Mouse (Mus musculus) cerebellum, postnatal 10 days (tissue): ENCODE data around the gene Vps16.

ENCODE experiments used
- DNase-seq, 2 experiments: peaks; one replicate each; pipeline ENCODE4 v3.0.0; 2021; ENCODE audit warnings: mixed read lengths in 2 of 2

Vps16 gene

DNA sequence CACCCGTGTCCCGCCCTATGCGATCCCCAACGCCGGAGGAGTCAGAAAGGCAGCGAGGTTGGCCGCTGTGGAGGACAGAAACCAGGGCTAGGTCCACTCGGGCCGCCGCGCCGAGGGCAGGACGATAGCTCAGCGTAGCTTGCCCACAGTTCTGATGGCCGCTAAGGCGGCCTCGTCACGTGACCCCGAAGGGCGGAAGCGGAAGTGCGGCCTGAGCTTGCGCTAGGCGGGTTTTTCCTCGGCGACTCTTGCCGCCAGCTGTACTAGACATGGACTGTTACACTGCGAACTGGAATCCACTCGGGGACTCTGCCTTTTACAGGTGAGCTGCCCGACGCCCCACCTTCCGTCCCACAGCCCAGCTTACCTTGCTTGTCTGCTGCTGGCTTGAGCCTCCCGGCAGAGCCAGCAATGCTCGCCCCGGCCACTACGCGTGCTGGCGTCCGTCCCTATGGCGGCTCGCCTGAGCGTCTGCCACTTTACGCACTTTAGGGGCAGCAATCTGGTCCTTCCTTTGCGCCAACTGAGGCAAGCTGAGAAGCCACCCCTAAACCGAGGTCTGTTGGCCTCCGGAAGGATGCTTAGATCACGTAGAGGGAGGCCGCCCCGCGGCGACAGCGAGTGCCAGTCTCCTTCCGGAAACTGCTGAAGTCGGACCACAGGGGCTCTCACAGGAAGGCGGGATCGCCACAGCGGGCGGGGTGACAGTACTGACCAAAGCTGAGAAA, at the start of gene Vps16, which contains the start of gene Pced1a:
Vps16 (plus strand) TSS at position 214 of the 728 bp plus-strand sequence.
Pced1a (minus strand) TSS at position 576 of the 728 bp plus-strand sequence.
- DNase-seq, result peak; percentile 96 to 97

DNA sequence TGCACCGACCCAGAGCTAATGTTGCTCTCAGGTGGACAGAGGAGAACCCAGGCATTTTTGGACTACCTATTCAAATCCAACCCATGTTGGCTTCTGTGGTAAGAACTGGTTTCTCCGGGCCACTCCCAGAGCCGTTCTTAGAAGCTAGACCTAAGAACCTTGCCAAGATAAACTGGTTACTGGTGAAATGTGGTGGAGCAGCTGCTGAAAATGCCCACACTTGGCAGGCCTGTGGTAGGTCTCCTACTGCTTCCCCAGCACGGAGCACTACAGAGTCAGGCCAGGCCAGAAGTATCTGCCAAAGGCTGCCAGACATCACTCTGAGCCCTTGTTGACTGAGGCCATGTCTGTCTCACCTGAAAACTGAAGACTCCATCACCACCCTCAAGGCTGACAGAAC, 49.2 kb upstream of the Vps16 start:
- peak; percentile 22 to 59 for DNase-seq

DNA sequence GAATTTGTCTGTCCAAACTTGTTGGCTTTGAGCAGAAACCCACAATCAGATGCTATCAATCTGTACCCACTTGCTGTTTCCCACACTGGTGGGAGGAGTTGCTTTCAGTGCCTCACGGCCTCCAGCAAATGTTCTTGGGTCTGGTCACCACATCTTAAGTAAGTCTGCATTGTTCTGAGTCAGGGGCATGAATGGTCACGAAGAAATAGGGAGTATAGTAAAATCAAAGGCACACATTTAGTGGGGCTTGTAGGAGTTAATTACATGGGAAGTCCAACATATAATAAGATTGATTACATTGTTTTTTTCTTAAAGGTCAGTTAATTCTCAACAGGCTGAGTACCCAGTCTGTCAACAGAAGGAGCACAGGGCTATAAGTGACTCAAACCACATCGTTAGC, 40.9 kb upstream of the Vps16 start:
- no peak for DNase-seq

DNA sequence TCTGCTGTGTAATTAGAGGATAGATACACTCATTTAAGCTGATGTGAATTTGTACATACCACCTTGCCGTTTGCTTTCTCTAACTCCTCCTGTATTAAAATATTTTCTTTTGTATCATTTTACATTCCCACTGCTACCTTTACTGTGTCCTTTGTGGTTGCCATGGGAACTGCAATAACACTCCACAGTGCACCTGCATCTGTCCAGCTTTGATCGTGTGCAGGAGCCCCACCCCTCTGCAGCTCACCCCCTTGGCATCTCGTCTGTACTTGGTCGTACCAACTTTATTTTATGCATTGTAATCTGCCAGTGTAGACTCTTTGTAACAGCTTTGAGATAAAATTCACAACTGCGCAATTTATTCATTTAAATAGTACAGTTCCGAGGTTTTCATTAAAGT, 40.2 kb upstream of the Vps16 start:
- no peak for DNase-seq

DNA sequence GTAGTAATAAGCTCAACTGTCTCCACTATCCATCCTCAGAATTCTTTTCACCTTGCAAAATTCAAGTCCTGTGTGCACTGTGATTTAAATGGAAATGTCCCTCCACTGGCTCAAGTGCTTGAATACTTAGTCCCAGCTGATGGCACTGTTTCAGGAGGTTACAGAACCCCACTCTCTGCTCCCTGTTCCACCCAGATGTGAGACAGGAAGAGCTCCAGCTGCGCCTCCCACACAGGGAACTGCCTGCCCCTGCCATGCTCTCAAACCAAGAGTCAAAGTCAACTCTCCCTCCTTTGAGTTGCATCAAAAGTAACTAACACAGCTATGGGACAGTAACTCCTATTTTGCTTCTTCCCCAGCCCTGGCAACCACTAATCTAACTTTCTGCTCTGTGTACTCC, 37.9 kb upstream of the Vps16 start:
- DNase-seq, result no peak

DNA sequence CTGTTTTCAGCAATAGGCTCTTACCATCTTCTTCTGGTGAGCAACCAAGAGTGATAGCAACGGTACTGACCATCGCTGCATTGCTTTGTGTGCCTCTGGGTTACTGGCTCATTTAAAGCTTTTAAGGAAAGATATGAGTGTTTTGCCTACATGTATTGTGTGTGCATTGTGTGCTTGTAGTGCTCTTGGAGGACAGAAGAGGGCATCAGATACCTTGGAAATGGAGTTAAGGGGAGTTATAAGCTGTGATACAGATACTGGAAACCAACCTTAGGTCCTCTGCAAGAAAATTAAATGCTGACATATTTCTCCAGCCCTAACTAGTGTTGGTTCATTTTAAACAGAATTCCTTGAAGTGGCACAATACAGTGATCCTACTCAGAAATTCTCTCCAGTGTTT, 35.3 kb upstream of the Vps16 start:
- DNase-seq, result no peak

DNA sequence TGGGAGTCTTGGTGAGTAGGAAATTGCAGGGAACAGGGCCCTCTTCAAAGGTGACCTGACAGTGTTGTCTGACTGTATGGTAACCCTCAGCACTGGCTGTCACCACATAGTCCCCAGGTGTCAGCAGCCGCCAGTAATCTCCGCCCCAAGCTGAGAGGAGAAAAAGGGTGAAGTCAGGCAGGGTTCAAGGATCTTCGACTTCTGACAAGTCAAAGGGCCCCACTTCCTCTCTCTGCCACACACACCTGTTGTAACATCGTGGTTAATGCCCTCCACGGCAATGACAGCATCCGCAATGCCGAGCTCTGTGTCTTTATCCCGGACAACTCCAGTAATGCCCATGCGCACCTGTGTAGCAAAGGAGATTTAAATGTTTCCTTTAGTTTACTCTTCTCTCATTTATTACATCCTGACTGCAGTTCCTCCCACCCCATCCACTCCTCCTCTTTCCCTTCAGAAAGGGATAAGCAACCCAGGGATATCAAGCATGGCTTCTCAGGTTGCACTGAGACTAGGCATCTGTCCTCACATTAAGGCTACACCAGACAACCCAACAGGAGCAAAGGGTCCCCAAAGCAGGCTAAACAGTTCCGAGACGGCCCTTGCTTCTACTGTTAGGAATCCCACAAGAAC, 33.0 kb upstream of the Vps16 start:
- DNase-seq, result no peak

DNA sequence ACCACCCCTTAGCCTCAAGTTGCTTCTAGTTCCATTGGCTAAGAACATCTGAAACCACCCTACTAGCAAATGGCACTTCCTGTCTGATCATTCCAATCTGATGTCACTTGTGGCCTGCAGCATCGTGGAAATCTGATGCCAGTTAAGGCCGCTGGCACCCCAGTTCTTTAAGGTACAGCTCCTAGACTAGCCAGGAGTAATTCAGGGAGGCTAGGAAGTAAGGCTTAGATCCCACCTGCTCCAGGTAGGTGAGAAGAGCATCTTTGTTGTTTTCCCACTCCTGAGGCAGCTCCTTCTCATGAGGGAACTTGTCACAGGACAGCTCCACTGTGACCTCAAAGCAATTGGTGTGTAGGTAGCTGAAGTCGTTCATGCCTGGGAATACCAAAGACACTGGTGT, 31.3 kb upstream of the Vps16 start:
- DNase-seq, result no peak

DNA sequence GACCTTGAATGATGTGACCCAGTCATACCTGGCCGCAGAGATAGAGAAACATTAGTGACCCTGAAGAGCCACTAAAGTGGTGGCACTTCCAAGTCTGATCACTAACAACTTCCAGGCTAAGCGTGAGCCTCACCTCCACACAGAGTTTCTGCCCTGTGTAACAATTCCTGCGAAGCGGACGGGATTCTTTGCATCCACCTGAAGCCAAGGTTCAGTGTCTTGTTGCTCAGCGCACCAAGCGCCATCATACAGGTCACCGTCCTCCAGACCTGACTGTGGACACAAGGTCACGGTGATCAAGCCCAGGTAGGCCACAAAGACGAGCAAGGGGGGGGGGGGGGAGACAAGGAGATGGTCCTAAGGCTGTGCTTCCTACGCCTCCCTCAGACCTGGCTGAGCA, 28.4 kb upstream of the Vps16 start:
- no peak for DNase-seq

DNA sequence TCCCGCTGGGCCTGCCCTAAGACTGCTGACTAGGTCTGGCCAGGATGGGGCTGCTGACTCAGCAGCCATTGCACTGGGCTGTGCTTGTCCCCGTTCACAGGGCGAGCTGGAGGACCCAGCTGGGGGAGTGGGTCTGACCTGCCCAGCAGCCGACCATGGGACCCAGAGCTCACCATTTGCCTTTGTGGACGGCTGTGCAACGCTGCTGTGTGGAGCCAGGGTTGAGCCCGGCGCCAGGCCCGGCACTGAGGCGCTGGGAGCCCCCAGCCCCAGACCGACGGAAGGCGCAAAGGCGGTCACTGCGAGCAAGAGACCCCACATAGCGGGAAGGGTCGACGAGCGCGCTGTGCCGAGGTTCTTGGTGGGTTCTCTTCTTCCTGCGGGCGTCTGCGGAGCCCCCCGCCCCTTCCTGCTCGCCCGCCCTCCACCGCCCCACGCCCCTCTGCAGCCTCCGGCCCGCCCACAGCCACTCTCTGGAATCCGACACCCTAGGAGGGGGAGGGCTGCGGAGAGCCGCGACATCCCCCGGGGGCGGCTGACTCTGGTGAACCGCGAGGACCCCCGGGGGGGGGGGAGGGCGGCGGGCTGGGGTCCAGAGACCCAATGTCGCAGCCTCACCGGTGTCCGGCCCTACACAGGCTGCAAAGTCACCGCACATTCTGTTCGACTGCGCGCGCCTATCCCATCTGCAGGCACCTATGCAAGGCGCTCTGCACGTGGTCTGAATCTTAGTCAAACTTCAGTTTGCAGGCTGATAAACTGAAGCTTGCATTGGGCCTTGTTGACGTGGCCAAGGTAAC, 26.8 kb upstream of the Vps16 start, which contains the start of gene Cpxm1:
Cpxm1 (minus strand) TSS at position 389 of the 800 bp plus-strand sequence.
- DNase-seq, result peak; percentile 22 to 39

DNA sequence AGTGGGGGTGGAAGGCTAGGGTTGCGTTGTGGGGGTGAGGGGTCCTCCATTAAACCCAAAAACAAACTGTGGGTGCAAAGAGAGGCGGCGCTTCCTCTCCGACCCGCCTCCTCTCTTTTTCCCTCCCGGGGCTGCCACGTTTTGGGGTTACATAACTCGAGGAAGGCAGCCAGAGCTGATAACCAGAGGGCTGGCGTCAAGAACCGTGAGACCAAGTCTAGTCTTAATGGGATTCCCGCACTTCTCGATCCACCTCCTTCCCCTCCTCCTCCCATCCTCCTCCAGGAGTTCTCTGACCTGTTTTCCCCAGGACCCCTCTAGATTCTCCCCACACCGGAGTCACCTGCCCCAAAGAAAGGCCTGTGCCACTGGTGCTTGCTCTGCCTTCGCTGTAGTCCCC, 26.0 kb upstream of the Vps16 start:
- DNase-seq, result no peak

DNA sequence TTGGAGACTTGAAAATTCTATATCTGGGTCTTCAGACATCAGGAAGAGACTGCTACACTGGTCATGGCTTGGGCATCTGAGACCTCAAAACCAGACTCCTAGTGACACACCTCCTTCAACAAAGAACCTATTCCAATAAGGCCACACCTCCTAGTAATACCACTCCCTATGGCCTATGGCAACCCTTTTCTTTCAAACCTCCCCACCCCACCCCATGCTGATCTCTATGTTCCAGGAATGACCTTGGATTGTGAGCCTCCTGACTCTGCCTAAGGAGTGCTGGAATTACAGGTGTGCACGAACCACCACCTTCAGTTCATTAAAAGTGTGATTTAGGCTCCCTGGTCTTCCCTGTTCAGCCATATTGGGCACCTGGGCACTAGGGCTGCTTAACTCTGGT, 24.1 kb upstream of the Vps16 start:
- DNase-seq, result no peak

DNA sequence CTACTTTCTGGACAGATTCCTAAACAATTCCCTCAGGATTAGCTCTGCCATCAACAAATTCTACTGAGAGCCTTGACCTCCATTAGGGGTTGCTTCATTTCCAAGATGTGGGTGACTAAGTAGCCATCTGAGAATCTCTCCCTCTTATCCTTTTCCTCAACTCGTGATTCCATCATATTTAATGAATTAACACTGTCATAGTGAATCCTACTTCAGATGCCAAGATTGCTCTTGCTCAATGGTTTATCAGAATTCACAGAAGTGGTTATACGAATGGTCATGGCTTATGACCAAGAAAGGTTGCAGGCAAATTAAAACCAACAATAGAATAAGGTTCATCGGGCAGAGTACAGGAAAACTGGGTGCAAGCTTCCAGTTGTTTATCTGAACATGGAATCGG, 22.2 kb upstream of the Vps16 start:
- no peak for DNase-seq

DNA sequence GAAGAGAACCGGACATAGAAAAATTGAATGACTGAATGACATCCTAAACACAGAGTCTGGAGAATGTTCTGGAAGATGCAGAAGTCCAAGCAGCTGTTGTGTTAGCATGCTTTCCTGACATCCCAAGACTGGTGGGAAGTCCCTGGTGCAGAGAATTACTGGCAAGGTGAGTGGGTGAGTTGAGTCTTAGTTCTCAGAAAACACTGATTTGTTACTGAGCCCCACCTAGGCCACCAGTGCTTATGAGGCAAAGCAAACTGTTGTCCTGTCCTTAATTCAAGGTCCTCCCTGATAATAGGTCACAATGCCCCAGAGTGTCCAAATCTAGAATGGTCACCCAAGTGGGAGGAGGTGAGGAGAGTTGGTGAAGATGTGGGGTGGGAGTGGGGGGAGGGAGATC, 19.2 kb upstream of the Vps16 start, which contains the start of the genes Gm28372 and 1700020A23Rik:
Gm28372 (plus strand) TSS at position 301 of the 400 bp plus-strand sequence.
1700020A23Rik (plus strand) TSS at position 321 of the 400 bp plus-strand sequence.
- DNase-seq, result no peak

DNA sequence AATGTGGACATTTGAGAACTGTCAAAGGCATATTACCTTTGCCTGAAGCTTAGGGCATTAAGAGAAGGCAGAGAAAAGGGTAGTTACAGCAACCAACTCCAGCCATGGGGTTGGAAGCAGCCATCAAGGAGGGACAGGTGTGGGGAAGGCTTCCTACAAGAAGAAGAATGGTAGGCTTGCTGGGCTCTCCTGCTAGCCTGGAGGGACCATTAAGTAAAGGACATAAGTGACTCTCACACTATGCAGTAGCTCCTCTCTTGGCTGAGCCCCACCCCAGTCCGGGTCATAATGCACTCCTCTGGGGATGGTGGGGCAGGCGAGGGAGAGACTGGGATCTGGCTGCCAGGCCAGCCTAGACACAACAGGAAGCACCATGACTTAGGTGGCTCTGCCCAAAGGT, 18.0 kb upstream of the Vps16 start, which contains the start of gene Tmem239:
Tmem239 (plus strand) TSS at position 301 of the 400 bp plus-strand sequence.
- DNase-seq, result no peak

DNA sequence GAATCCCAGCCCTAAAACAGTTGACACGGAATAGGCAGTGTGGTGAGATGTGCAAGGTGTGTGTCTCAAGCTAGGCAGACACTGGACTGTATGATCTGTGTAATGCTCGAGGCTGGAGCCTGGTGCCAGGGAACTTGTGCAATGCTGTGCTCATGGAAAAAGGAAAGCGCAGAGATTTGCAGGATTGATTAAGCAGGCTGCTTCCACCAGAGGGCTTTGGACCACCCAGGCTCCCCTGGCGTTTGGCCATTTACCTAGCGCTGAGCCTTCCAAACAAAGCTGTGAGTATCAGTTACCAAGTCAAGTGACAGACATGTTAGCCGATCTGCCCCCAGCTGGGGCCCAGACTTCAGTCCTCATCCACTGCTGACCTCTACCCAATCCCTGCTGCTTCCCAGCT, 15.9 kb upstream of the Vps16 start:
- peak; percentile 50 to 66 for DNase-seq

DNA sequence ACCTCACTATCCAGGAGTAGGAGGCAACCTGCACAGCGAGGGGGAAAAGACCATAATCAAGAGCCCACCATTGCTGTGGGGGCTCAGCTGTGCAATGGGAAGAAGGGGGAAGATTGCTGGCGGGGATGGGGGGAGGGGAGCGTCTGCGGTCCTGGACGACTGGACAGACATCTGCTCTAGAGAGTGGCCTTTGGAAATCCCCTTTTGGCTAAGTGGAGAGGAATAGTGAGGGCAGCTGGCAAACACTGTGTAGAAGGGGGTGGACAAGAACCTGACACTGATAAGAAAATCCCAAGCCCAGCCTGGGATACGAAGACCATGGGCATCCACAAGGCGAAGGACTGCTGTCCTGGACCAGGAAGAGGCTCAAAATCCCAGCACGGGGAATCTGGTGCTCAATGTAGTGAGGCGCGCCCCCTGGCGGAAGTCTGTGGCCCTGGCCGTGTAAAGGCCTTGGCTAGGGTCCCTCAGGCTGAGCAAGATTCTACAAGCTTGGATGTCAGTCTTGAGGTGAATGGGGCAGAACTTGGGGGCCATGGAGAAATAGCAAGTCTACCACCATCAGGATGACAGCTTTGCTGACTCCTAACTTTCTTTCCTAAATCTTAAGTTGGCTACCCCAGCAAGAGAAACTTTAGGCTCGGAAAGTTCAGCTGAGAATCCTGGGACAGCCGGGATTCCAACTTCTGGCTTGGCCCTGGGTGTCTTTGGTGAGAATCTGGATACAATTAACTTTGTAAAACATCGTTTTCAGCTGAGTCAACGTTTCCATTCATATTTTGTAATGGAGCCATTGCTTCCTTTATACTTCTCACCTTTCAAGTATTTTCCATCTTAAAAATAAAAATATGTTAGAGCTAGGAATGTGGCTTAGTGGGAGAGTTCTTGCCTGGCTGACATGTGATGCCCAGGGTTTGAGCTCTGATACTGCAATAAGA, 12.3 kb upstream of the Vps16 start:
- DNase-seq, result peak; percentile 94 to 96

DNA sequence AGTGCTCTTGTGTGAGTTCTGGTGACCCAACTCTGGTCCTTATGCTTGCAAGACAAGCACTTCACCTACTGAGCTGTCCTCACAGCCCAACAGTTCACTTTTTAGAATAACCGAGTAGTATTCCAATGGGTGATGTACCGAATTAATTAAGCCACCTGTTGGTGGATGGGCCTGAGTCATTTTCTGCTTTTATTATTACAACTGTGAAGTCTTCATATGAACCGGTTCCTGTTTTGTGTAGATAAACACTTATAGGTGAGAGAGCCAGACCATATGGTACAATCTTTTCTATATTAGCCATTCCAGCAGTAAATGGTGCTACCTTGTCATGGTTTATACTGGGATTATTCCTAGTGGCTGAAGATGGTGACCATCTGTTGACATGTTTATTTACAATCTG, 11.4 kb upstream of the Vps16 start:
- no peak for DNase-seq

DNA sequence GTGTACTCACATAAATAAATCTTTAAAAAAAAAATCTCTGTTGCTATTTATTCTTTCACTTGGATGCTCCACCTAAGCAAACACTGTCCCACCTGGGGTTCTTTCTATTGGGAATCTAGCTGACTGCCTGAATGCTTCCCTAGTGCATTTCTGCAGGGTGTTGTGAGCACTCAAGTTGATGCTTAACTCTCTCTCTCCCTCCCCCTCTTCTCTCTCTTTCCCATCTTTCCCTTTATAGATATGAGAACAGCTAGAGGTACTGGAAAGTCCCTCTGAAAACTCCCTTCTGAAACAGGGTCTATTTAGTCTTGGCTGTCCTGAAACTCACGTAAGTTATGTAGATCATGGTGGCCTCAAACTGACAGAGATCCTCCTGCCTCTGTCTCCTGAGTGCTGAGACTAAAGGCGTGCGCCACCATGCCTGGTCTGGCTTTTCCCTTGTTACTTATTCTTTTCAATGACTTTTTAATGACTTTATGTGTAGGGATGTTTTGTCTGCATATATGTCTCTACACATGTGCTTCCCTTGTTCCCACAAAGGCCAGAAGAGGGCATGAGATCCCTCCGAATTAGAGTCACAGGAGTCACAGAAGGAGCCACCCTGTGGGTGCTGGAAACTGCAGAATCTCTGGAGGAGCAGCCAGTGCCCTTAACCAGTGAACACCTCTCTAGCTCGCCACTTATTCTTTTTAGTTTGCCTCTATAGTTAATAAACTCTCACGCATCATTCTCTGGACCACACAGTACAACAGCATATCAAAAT, 9.9 kb upstream of the Vps16 start:
- no peak for DNase-seq

DNA sequence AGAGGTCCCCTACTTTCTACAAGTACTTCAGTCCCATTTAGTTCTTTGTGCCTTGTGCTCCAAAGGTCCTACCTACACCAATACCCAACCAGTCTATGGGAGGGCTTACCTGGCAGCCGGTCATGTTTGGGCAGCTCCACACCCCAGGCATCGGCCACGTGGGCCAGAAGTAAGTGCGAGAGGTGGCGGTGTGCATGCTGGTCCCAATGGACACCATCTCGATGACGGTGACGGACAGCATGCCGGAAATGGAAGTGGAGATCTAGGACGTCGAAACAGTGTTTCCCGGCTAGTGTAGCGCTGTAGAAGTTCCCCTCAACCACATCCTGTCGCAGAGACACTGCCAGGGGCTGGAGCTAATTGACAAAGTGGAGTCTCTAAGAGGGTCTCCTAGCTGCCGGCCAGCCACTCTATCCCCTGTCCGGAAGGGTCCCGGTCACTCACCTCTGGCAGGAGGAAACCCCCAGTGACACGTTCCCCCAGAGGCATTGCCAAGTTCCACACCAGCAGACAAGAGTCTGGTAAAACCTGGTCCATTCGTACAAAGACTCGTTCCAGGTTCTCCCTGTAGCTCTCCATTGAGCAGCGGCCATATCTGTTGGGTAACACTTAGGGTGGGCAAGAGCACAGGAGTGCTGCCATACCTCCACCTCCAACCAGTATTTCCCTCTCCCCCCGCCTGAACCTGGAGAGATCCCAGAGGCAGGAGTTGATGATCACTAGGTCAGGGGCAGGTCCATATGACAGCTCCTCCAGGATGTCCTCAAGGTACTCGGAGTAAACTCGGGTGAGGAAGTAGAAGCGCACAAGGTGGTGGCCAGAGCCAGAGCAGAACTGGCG, 2.1 kb upstream of the Vps16 start:
- DNase-seq, result no peak
